Mouse (Mus musculus) spleen, postnatal 14 days (tissue): Measurements from ENCODE around the gene Gm12216.

ENCODE experiments used
- DNase-seq, 2 experiments: peaks; one replicate each; pipeline ENCODE4 v3.0.0; 2021 to 2022; ENCODE audit warnings: low spot score in 2 of 2

Gm12216 gene

GRCm38 (mm10) chr11:53821230-53821944, 37.7 kb downstream of the Gm12216 start:
- no peak for DNase-seq

DNA sequence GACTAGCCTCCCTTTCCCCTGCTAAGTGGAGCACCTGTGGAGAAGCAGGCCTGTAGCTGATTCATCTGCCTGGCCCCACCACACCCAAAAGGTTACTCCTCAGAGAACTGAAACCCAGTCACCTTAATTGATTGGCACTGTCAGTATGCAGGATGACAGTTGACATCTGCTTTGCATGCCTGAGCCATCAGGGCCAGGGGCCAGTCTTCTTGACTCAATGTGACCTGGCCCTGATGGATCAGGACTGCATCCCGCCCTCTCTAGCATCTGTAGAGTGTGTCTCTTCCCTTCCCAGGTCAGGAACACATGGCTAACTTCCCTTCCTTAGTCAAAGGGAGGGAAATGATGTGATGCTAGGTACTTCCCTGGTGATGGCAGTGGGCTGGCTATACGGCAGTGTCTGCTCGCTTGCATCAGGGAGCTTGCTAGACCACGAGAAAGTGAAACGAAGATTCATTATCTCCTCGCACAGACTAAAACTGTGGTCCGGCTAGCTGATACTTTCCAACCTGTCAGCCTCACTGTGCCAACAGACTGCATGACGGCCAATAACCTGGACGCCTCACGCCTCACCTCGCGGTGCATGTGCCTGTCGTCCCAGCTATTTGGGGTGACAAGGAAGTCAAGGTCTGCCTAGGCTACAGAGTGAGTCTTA, 38.4 kb downstream of the Gm12216 start:
- DNase-seq, result no peak

GRCm38 (mm10) chr11:53819511-53819910, 39.5 kb downstream of the Gm12216 start:
- no peak for DNase-seq

GRCm38 (mm10) chr11:53818794-53819193, 40.3 kb downstream of the Gm12216 start:
- no peak for DNase-seq

GRCm38 (mm10) chr11:53816841-53817375, 42.1 kb downstream of the Gm12216 start:
- no peak for DNase-seq

GRCm38 (mm10) chr11:53814810-53815209, 44.2 kb downstream of the Gm12216 start:
- no peak for DNase-seq

DNA sequence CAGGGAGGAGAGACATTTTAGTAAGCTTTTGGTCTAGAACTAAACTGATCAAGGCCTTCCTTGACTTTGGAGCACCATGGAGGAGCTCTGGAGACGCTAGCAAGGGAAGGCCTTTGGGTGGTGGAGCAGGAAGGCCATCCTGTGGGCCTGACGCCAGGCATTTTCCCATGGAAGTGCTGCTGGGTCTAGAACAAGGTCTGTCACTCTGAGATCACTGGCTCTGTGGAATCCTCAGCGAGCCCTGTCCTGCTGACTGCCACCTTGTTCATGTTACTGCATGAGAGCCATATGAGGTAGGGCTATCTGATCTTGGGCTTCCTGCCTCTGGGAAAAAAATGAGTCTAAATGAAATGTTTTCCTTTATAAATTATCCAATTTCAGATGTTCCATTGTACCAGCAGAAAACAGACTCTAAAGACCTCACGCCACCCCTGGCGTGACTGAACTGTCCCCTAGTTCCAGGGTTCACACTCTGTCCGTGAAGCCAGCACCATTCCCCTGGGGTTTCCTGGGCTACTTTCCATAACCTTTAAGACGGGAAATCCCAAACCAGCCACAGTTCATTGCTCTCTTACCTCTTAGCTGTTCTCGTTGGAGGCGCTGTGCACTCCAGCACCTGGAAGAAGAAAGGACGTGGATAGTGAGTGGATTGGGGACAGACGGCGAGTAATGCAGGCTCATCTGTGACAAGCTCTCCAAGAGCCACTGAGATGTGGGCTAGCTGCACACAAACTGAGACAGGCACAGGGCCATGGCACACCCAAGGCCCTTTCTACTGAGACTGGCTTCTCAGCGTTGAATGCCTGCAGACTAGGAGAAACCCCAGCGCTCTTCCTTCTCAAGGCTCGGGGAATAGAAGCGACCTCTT, 45.8 kb downstream of the Gm12216 start:
- DNase-seq, result no peak

DNA sequence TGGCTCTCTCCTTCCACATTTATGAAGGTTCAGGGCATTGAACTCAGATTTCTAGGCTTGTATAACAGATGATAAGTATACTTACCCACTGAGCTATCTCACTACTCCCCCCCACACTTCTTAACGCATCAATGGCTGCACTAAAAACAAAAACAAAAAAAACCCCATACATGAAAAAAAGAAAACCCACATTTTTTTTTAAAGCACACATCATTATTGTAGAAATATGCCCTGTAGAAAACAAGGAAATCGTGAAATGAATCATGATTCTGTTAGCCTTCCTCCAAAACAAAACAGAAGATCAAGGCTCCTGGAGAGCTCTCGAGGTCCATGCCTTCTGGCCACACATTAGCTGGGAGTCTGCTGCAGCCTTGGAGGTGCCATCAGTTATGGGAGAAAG, 47.7 kb downstream of the Gm12216 start:
- DNase-seq, result no peak

DNA sequence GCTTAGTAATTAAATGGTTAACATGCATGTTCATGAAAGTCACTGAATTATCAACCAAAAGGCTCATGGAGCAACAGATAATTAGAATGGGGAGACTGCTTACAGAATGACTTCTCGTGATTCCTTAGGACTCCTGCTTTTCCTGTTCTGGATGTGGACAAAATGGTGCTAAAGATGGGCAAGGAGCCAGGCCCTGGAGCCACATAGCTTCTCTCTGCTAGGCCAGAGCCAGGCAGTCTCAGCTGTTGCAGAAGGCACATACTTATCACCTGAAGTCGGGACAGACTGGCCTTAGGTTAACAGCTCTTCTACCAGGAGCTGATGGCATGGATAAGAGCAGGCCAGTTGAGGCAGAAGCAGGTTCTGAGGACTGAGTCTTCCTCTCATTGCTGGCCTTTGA, 48.3 kb downstream of the Gm12216 start:
- DNase-seq, result no peak

- no peak for DNase-seq
These were observed 48.9 kb downstream of the Gm12216 start for GRCm38 (mm10) chr11:53810156-53810555.

- DNase-seq, result no peak
These were observed 49.7 kb downstream of the Gm12216 start for GRCm38 (mm10) chr11:53809354-53809753.

- no peak for DNase-seq
These were observed 53.3 kb downstream of the Gm12216 start for GRCm38 (mm10) chr11:53805786-53806185.

DNA sequence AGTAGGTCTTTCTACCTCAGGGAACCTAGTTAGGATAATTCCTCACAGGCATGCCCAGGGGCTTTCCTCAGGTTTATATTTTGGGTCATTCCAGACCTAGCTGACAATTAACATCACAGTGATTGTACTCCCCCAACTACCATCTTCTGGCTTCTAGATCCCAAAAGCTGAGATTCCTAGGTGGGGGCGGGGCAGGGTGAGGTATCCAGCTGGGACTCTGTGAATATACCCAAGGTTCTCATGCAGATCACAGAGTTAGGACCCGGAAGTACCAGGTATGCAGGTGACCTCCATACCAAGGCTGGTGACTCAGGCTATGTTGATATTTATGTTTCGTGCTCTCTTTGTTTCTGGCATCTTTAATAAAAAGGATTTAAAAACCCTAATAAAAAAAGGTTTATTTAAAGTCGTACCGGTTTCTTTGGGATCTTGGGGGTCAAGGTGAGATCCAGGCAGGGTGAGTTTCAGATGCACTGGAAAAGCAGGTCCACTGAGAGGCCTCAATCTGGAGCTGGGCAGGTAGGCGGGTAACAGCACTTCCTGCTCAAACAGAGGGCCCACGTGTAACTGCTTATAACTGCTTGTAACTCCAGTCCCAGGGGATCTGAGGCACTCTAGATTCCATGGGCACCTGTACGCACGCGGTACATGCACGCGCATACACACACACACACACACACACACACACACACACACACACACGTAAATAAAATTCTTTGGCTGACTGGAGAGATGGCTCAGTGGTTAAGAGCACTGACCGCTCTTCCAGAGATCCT, 54.3 kb downstream of the Gm12216 start:
- DNase-seq, result no peak

- no peak for DNase-seq
These were observed 55.6 kb downstream of the Gm12216 start for GRCm38 (mm10) chr11:53803494-53803893.

DNA sequence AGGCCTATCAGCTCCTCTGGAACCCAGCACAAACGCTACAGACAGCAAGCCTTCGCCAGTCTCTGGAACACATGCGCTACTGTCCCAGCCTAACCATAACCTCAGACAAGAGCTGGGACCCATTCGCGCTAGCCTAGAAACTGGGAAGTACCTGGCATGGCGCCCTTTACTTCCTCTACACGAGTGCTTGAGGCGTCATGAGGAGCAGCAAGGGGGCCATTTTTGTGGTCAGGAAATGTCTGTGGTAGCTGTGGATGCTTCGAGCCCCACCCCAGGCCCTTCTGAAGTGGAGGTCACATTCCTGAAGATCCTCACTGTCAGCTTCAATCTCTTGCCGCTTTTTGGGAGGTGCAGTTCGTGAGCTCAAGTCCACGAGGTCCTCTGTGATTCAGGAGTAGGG, 56.0 kb downstream of the Gm12216 start:
- no peak for DNase-seq

- DNase-seq, result no peak
These were observed 58.1 kb downstream of the Gm12216 start for GRCm38 (mm10) chr11:53800975-53801374.

GRCm38 (mm10) chr11:53800036-53800435, 59.0 kb downstream of the Gm12216 start:
- DNase-seq, result no peak

DNA sequence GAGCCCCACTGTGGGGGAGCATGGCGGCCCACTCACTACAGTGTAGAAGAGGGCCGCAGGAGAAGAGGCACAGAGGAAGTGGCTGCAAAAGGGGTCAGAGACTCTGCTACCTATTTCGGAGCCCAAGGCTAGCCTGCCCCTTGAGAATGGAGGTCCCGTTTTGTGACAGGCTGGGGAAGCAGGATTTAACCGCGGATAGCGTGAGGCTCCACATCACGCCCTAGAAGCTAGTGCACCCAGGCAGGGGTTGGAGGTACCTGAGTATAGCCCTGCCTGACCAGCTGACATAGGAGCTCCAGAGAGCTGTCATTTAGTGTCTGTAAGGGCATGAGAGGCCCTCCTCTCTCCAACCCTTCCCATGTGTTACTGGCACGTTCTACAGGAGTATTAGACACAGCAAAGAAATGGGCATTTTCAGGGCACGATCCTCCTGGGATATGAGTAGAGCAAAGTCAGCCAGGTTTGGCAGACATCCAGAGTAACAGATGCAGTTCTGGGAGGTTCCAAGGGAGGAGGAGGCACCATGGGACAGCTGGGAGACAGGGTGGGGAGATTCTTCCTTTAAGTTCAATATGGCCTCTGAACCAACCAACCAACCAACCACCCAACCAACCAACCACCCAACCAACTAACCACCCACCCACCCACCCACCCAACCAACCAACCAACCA, 60.9 kb downstream of the Gm12216 start:
- no peak for DNase-seq

DNA sequence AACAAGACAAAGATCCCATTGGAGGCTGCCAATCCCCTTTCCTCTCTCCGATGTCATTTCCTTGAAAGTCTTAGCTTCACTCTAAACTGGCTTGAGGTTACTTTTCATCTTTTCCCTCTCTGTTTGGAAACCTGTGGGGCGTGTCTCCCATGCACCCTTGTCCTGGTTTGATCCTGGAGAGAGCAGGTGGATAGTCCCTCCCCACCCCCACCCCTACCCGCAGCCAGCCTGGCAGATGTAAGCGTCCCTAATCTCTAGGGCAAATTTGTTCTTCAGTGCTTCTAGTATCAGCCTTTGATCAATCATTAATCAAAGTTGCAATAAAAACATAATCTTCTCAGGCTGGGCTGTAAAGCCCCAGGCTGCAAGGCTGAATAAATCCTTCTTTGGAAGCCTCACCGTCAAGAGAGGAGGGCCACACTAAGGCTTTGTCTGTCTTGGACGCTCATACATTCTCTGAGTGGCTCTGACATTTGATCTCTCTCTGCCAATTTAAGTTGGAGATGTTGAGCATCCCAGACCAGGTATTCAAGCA, 61.6 kb downstream of the Gm12216 start:
- no peak for DNase-seq

- DNase-seq, result no peak
These were observed 62.5 kb downstream of the Gm12216 start for GRCm38 (mm10) chr11:53796409-53797151.
